Mouse (Mus musculus): ENCODE results near the gene Matn4. TPM values are rescaled to one million over a fixed set of nuclear protein-coding genes. Genes with fewer than 3 reads are reported as not detected.

Gene Matn4
- polyA plus RNA-seq, 1 experiment, result 0.93 TPM

GRCm38 (mm10) chr2:164389020-164389419, 15.9 kb downstream of the Matn4 start, which contains the start of gene Slpi:
Gene Slpi, minus strand, starts transcription at chr2:164389095.
- peak within 1 kb of the TSS; percentile 12 for H3K9ac ChIP-seq (ENCODE audit: low read depth, poor library complexity, severe bottlenecking)
- no peaks in the 10 kb centered on the region for H3K27me3 ChIP-seq (ENCODE audit: control insufficient read depth, insufficient read depth, low read length, poor library complexity, severe bottlenecking)
- peak within 1 kb of the TSS; percentile 64 for H3K4me3 ChIP-seq (ENCODE audit: low read depth, low read length)
- H3K27ac ChIP-seq (ENCODE audit: insufficient read depth, low read length), result no peak within 1 kb of the TSS
- H3K4me1 ChIP-seq (ENCODE audit: control insufficient read depth, insufficient read depth, low read length), result peaks cover 2% of the 10 kb centered on the region
- no peaks in the 10 kb centered on the region for H3K36me3 ChIP-seq (ENCODE audit: control insufficient read depth, insufficient read depth, low read length, poor library complexity, severe bottlenecking)
- TF ChIP-seq CTCF (IDR thresholded peaks at IDR 0.05; ENCODE audit: low read depth, low read length) (no peak), POLR2A (IDR thresholded peaks at IDR 0.05; ENCODE audit: insufficient read depth, low read length) (no peak), EP300 (IDR thresholded peaks at IDR 0.05; ENCODE audit: insufficient read depth, low read depth, low read length) (no peak)
- no peaks in the 10 kb centered on the region for H3K9me3 ChIP-seq (replicated peaks; ENCODE audit: control insufficient read depth, insufficient read depth, low read length, poor library complexity, severe bottlenecking)

GRCm38 (mm10) chr2:164386953-164387352, 18.0 kb downstream of the Matn4 start:
- TF ChIP-seq EP300 (IDR thresholded peaks at IDR 0.05; ENCODE audit: insufficient read depth, low read depth, low read length) (no peak), CTCF (IDR thresholded peaks at IDR 0.05; ENCODE audit: low read depth, low read length) (peak; percentile 90)
- H3K27ac ChIP-seq (ENCODE audit: insufficient read depth, low read length), result no peak overlapping the region
- H3K27me3 ChIP-seq (ENCODE audit: control insufficient read depth, insufficient read depth, low read length, poor library complexity, severe bottlenecking), result no peaks in the 10 kb centered on the region

DNA sequence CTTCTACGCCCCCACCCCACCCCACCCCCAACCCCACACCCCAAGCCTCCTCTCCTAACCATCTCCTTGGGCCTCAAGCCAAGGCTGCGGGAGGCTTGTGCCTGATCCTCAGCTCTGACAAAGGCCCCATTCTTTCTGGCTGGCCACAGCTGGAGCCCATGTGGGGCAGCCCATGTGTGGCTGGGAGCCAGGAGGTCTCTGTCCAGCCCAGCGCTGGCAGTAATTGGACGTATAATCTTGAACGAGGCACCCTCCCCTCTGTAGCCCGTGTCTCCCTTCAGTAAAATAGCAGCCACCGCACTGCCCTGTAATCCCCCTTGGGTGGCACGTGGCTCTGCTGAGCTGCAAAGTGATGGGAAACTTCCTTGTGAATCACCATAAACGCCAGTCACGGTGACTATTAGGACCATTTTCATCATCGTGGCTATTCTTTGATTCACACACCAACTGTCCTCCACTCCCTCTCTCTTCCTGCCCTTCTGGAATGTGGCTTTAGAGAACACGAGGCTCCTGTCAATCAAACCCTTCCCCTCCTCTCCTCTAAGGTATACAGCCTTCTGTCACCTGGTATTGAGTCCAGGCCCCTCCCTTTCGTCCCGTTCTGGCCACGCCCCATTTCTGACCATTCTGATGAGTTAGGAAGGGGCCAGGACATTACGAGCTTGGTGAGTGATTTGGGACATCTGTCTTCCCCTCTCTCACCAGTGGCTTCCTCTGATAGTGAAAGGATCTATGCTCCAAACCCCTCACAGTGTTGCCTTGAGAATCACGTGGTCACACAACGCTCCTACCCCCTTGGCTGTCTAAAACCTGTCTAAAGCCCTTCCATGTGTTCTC, 18.8 kb downstream of the Matn4 start:
- no peak overlapping the region for H3K9ac ChIP-seq (ENCODE audit: low read depth, poor library complexity, severe bottlenecking)
- H3K27ac ChIP-seq (ENCODE audit: insufficient read depth, low read length), result no peak overlapping the region
- H3K4me3 ChIP-seq (ENCODE audit: low read depth, low read length), result peak overlapping the region; percentile 24; the same call in 1 of the 2 replicates
- no peak for TF ChIP-seq POLR2A (IDR thresholded peaks at IDR 0.05; ENCODE audit: insufficient read depth, low read length)
- no peak for TF ChIP-seq EP300 (IDR thresholded peaks at IDR 0.05; ENCODE audit: insufficient read depth, low read depth, low read length)
- no peak for TF ChIP-seq CTCF (IDR thresholded peaks at IDR 0.05; ENCODE audit: low read depth, low read length)
- no peaks in the 10 kb centered on the region for H3K36me3 ChIP-seq (ENCODE audit: control insufficient read depth, insufficient read depth, low read length, poor library complexity, severe bottlenecking)
- no peaks in the 10 kb centered on the region for H3K9me3 ChIP-seq (replicated peaks; ENCODE audit: control insufficient read depth, insufficient read depth, low read length, poor library complexity, severe bottlenecking)
- H3K27me3 ChIP-seq (ENCODE audit: control insufficient read depth, insufficient read depth, low read length, poor library complexity, severe bottlenecking), result no peaks in the 10 kb centered on the region
- peaks cover 2% of the 10 kb centered on the region for H3K4me1 ChIP-seq (ENCODE audit: control insufficient read depth, insufficient read depth, low read length)

More at GRCm38 (mm10) chr2:164386953-164387352, 18.0 kb downstream of the Matn4 start:
- no peak overlapping the region for H3K4me3 ChIP-seq (ENCODE audit: low read depth, low read length)
- H3K4me1 ChIP-seq (ENCODE audit: control insufficient read depth, insufficient read depth, low read length), result peaks cover 2% of the 10 kb centered on the region
- no peaks in the 10 kb centered on the region for H3K9me3 ChIP-seq (replicated peaks; ENCODE audit: control insufficient read depth, insufficient read depth, low read length, poor library complexity, severe bottlenecking)
- no peak overlapping the region for H3K9ac ChIP-seq (ENCODE audit: low read depth, poor library complexity, severe bottlenecking)
- H3K36me3 ChIP-seq (ENCODE audit: control insufficient read depth, insufficient read depth, low read length, poor library complexity, severe bottlenecking), result no peaks in the 10 kb centered on the region

DNA sequence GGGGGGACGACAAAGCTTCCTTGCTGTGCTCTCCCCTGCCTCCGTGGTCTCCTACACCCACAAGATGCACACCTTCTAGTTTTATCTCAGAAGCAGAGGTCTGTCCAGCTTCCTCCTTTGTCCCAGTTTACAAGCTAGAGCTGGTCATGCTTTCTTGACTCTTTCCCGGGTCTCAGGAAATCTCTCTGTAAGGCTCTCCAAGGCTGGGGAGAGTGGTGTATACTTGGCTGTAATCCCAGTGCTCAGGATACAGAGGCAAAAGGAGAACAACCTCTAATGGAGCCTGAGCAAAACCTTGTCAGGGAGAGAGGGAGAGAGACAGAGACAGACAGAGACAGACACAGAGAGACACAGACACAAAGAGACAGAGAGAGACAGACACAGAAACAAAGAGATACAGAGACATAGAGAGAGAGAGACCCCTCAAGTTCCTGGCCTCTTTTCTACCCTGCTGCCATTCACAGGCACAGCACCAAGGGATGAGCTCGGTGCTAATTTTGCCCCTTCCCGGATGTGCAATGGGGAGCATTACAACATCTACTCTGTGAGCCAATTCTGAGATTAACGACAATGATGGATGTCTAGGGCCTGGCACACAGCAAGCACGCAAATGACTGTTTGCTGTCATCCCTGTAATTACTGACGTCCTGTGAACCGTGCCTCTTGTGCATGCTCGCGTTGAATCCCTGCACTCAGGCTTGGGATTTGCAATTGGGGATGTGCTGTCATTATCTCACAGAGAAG, 21.1 kb downstream of the Matn4 start:
- Histone ChIP-seq H3K4me1 (ENCODE audit: control insufficient read depth, insufficient read depth, low read length) (peaks cover 2% of the 10 kb centered on the region), H3K4me3 (ENCODE audit: low read depth, low read length) (no peak overlapping the region), H3K27me3 (ENCODE audit: control insufficient read depth, insufficient read depth, low read length, poor library complexity, severe bottlenecking) (no peaks in the 10 kb centered on the region), H3K36me3 (ENCODE audit: control insufficient read depth, insufficient read depth, low read length, poor library complexity, severe bottlenecking) (no peaks in the 10 kb centered on the region), H3K9me3 (replicated peaks; ENCODE audit: control insufficient read depth, insufficient read depth, low read length, poor library complexity, severe bottlenecking) (no peaks in the 10 kb centered on the region), H3K27ac (ENCODE audit: insufficient read depth, low read length) (no peak overlapping the region), H3K9ac (ENCODE audit: low read depth, poor library complexity, severe bottlenecking) (no peak overlapping the region)
- TF ChIP-seq EP300 (IDR thresholded peaks at IDR 0.05; ENCODE audit: insufficient read depth, low read depth, low read length), result no peak
- TF ChIP-seq CTCF (IDR thresholded peaks at IDR 0.05; ENCODE audit: low read depth, low read length), result no peak
- no peak for TF ChIP-seq POLR2A (IDR thresholded peaks at IDR 0.05; ENCODE audit: insufficient read depth, low read length)

DNA sequence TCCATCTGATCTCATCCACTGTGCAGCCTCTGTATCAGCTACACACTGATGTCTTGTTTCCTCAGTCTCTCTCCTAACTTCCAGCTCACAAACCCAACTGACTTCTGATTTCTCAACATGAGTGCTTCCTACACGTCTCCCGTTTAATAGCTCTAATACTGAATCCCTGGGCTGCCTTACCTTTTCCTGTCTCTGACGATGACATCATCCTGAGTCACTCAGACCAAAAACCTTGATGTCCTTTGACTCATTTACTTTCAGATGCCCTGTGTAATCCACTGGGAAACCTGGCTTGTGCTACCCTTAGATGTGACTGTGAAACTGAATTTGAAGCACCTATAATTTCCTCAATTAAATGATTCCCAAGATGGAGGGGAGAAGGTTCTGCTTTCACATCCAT, 22.0 kb downstream of the Matn4 start:
- Histone ChIP-seq H3K4me3 (ENCODE audit: low read depth, low read length) (no peak overlapping the region), H3K9me3 (replicated peaks; ENCODE audit: control insufficient read depth, insufficient read depth, low read length, poor library complexity, severe bottlenecking) (no peaks in the 10 kb centered on the region), H3K36me3 (ENCODE audit: control insufficient read depth, insufficient read depth, low read length, poor library complexity, severe bottlenecking) (no peaks in the 10 kb centered on the region), H3K27me3 (ENCODE audit: control insufficient read depth, insufficient read depth, low read length, poor library complexity, severe bottlenecking) (no peaks in the 10 kb centered on the region), H3K4me1 (ENCODE audit: control insufficient read depth, insufficient read depth, low read length) (peaks cover 2% of the 10 kb centered on the region), H3K9ac (ENCODE audit: low read depth, poor library complexity, severe bottlenecking) (no peak overlapping the region), H3K27ac (ENCODE audit: insufficient read depth, low read length) (no peak overlapping the region)
- TF ChIP-seq POLR2A (IDR thresholded peaks at IDR 0.05; ENCODE audit: insufficient read depth, low read length) (no peak), EP300 (IDR thresholded peaks at IDR 0.05; ENCODE audit: insufficient read depth, low read depth, low read length) (no peak), CTCF (IDR thresholded peaks at IDR 0.05; ENCODE audit: low read depth, low read length) (no peak)

DNA sequence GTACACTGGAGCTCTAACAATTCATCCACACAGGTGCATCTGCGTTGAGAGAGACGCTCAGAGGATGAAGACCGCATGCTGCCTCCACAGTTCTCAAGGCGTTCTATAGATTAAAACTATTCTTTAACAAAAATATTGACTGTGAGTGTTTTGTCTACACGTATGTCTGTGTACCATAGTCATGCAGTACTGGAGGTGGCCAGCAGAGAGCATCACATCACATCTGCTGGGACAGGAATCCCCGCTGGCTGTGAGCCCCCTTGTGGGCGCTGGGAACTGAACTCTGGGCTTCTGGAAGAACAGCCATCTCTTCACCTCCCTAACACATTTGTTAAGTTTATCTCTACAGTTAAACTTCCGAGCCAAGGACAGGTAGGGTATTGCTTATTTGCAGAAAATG, 23.2 kb downstream of the Matn4 start:
- no peaks in the 10 kb centered on the region for H3K27me3 ChIP-seq (ENCODE audit: control insufficient read depth, insufficient read depth, low read length, poor library complexity, severe bottlenecking)

More for the DNA sequence above, 23.2 kb downstream of the Matn4 start:
- no peak overlapping the region for H3K4me3 ChIP-seq (ENCODE audit: low read depth, low read length)
- H3K36me3 ChIP-seq (ENCODE audit: control insufficient read depth, insufficient read depth, low read length, poor library complexity, severe bottlenecking), result no peaks in the 10 kb centered on the region
- H3K27ac ChIP-seq (ENCODE audit: insufficient read depth, low read length), result no peak overlapping the region
- H3K9ac ChIP-seq (ENCODE audit: low read depth, poor library complexity, severe bottlenecking), result no peak overlapping the region
- TF ChIP-seq EP300 (IDR thresholded peaks at IDR 0.05; ENCODE audit: insufficient read depth, low read depth, low read length), result no peak
- peak; percentile 94 for TF ChIP-seq CTCF (IDR thresholded peaks at IDR 0.05; ENCODE audit: low read depth, low read length)
- peaks cover 2% of the 10 kb centered on the region for H3K4me1 ChIP-seq (ENCODE audit: control insufficient read depth, insufficient read depth, low read length)
- no peaks in the 10 kb centered on the region for H3K9me3 ChIP-seq (replicated peaks; ENCODE audit: control insufficient read depth, insufficient read depth, low read length, poor library complexity, severe bottlenecking)
